In genomic region chr1:165771998-165772397, GRCm38 (mm10) we compare ENCODE assay signal across 8 mouse cellular contexts. TPM values are rescaled to one million over a fixed set of nuclear protein-coding genes. Genes with fewer than 3 reads are reported as not detected.
DNase-seq lines count a peak whose midpoint lies in the region; ATAC-seq and TF ChIP-seq lines count a peak whose summit lies in the region.

No protein-coding gene starts in this region.

- 45% methylated on average over 9 of the region's 9 CpGs for WGBS in embryonic facial prominence, embryonic 12.5 days
- WGBS in embryonic facial prominence, embryonic 10.5 days, result 47% methylated on average over 9 of the region's 9 CpGs
- WGBS in kidney, embryonic 15.5 days, result 47% methylated on average over 9 of the region's 9 CpGs
- WGBS in embryonic facial prominence, embryonic 14.5 days, result 53% methylated on average over 8 of the region's 9 CpGs
- WGBS in liver, embryonic 14.5 days (ENCODE audit: insufficient replicate concordance), result 57% methylated on average over 9 of the region's 9 CpGs

- H3K36me3 ChIP-seq in embryonic facial prominence, embryonic 12.5 days, result 0 out of 2 replicates have a peak, but pooled peaks cover 2% of the 10 kb centered on the region
- H3K36me3 ChIP-seq in embryonic facial prominence, embryonic 10.5 days (replicated peaks), result peaks cover 11% of the 10 kb centered on the region; the same call in 1 of the 2 replicates
- peaks cover 18% of the 10 kb centered on the region; the same call in 1 of the 2 replicates for H3K36me3 ChIP-seq in kidney, embryonic 15.5 days
- H3K36me3 ChIP-seq in embryonic facial prominence, embryonic 14.5 days (ENCODE audit: control insufficient read depth, insufficient read depth, low read length), result 0 out of 2 replicates have a peak, but pooled peaks cover 8% of the 10 kb centered on the region
- peaks cover 59% of the 10 kb centered on the region for H3K36me3 ChIP-seq in liver, embryonic 14.5 days (replicated peaks; ENCODE audit: control insufficient read depth, insufficient read depth, low read depth)

- no peak overlapping the region for H3K9ac ChIP-seq in embryonic facial prominence, embryonic 12.5 days
- H3K9ac ChIP-seq in kidney, embryonic 15.5 days, result no peak overlapping the region
- no peak overlapping the region for H3K9ac ChIP-seq in embryonic facial prominence, embryonic 14.5 days (ENCODE audit: low read depth, low read length)
- no peak overlapping the region for H3K9ac ChIP-seq in liver, embryonic 14.5 days (replicated peaks)

- ATAC-seq in embryonic facial prominence, embryonic 12.5 days (ENCODE audit: insufficient number of reproducible peaks, insufficient read depth, low FRiP score, low TSS enrichment), result no peak
- ATAC-seq in kidney, embryonic 15.5 days (replicated peaks; ENCODE audit: low FRiP score), result no peak
- no peak for ATAC-seq in embryonic facial prominence, embryonic 14.5 days (ENCODE audit: low read depth)
- no peak for ATAC-seq in liver, embryonic 14.5 days (ENCODE audit: insufficient read depth)

- TF ChIP-seq CTCF in liver, embryonic 14.5 days (IDR thresholded peaks at IDR 0.05; ENCODE audit: low read depth), result no peak

- H3K9me3 ChIP-seq in embryonic facial prominence, embryonic 12.5 days, result no peaks in the 10 kb centered on the region
- H3K9me3 ChIP-seq in embryonic facial prominence, embryonic 10.5 days, result no peaks in the 10 kb centered on the region
- H3K9me3 ChIP-seq in kidney, embryonic 15.5 days (replicated peaks), result no peaks in the 10 kb centered on the region
- H3K9me3 ChIP-seq in embryonic facial prominence, embryonic 14.5 days (ENCODE audit: control insufficient read depth, low read length), result no peaks in the 10 kb centered on the region
- no peaks in the 10 kb centered on the region for H3K9me3 ChIP-seq in liver, embryonic 14.5 days (ENCODE audit: control insufficient read depth, low read length)

- no peak for TF ChIP-seq EP300 in liver, embryonic 14.5 days (IDR thresholded peaks at IDR 0.05; ENCODE audit: low read depth)

- intact Hi-C loops in left cerebral cortex, postnatal 14 days (cut with DNase I), result loop anchor here (10.0 kb wide), 1 partner anchor 593 kb away; no protein-coding TSS in a partner anchor

- peaks cover 18% of the 10 kb centered on the region; the same call in 1 of the 2 replicates for H3K4me1 ChIP-seq in embryonic facial prominence, embryonic 12.5 days
- peaks cover 25% of the 10 kb centered on the region for H3K4me1 ChIP-seq in embryonic facial prominence, embryonic 10.5 days
- H3K4me1 ChIP-seq in kidney, embryonic 15.5 days, result peaks cover 13% of the 10 kb centered on the region
- no peaks in the 10 kb centered on the region for H3K4me1 ChIP-seq in embryonic facial prominence, embryonic 14.5 days (ENCODE audit: control insufficient read depth, insufficient read depth, low read length)
- peaks cover 29 to 49% of the 10 kb centered on the region in 2 experiments for H3K4me1 ChIP-seq in liver, embryonic 14.5 days (replicated peaks; ENCODE audit: control insufficient read depth in 2 of 2, insufficient read depth in 2 of 2, low read length in 1 of 2)

- no peak overlapping the region for H3K4me3 ChIP-seq in embryonic facial prominence, embryonic 12.5 days
- H3K4me3 ChIP-seq in embryonic facial prominence, embryonic 10.5 days, result no peak overlapping the region; the same call in 1 of the 2 replicates
- no peak overlapping the region for H3K4me3 ChIP-seq in kidney, embryonic 15.5 days (replicated peaks)
- no peak overlapping the region for H3K4me3 ChIP-seq in embryonic facial prominence, embryonic 14.5 days (ENCODE audit: low read depth, low read length)
- H3K4me3 ChIP-seq in liver, embryonic 14.5 days (ENCODE audit: insufficient read depth in 1 of 2, low read depth in 2 of 2, low read length in 2 of 2), result peak overlapping the region in 1 of 2 experiments; percentile 42; a peak in 1 of 4 replicates

- peak overlapping the region; percentile 28; the same call in 1 of the 2 replicates for H3K4me2 ChIP-seq in embryonic facial prominence, embryonic 12.5 days (replicated peaks)
- H3K4me2 ChIP-seq in kidney, embryonic 15.5 days, result peak overlapping the region; percentile 40
- H3K4me2 ChIP-seq in embryonic facial prominence, embryonic 14.5 days (ENCODE audit: low read depth, low read length), result peak overlapping the region; percentile 31
- peak overlapping the region; percentile 92 for H3K4me2 ChIP-seq in liver, embryonic 14.5 days (ENCODE audit: low read depth)

- no peak for DNase-seq in embryonic facial prominence, embryonic 10.5 days (ENCODE audit: low spot score)
- DNase-seq in kidney, postnatal 25 days, result no peak
- no peak for DNase-seq in embryonic facial prominence, embryonic 14.5 days (ENCODE audit: low spot score)
- DNase-seq in liver, embryonic 14.5 days (ENCODE audit: low read depth in 3 of 3, low spot score in 3 of 3), result no peak
- no peak for DNase-seq in thymus, postnatal 36 days
- DNase-seq in left cerebral cortex, postnatal 14 days (ENCODE audit: low spot score in 2 of 2), result no peak

- no peak overlapping the region for H3K27ac ChIP-seq in embryonic facial prominence, embryonic 12.5 days
- no peak overlapping the region for H3K27ac ChIP-seq in embryonic facial prominence, embryonic 10.5 days (replicated peaks)
- no peak overlapping the region for H3K27ac ChIP-seq in kidney, embryonic 15.5 days
- no peak overlapping the region for H3K27ac ChIP-seq in embryonic facial prominence, embryonic 14.5 days (replicated peaks; ENCODE audit: low read depth, low read length)
- peak overlapping the region; percentile 97; the same call in 1 of the 2 replicates for H3K27ac ChIP-seq in liver, embryonic 14.5 days

- H3K27me3 ChIP-seq in embryonic facial prominence, embryonic 12.5 days, result no peaks in the 10 kb centered on the region
- peaks cover 19% of the 10 kb centered on the region for H3K27me3 ChIP-seq in embryonic facial prominence, embryonic 10.5 days (replicated peaks; ENCODE audit: low read depth, poor library complexity, severe bottlenecking)
- H3K27me3 ChIP-seq in kidney, embryonic 15.5 days, result peaks cover 11% of the 10 kb centered on the region; the same call in 1 of the 2 replicates
- H3K27me3 ChIP-seq in embryonic facial prominence, embryonic 14.5 days (replicated peaks; ENCODE audit: control insufficient read depth, insufficient read depth, low read length), result 0 out of 2 replicates have a peak, but pooled peaks cover 5% of the 10 kb centered on the region
- no peaks in the 10 kb centered on the region for H3K27me3 ChIP-seq in liver, embryonic 14.5 days (ENCODE audit: control insufficient read depth, insufficient read depth, low read length)

RNA-seq across cellular contexts. Expression of gene Creg1, which starts 8.5 kb away (rescaled TPM):
- polyA plus RNA-seq in embryonic facial prominence, embryonic 12.5 days (2016; fragmentation: Nextera tagmentation; extraction: Ambion mirVana), result 41.5 and 46.2 TPM in 2 replicates
- 32.4 and 40.5 TPM in 2 replicates for polyA plus RNA-seq in embryonic facial prominence, embryonic 10.5 days (2016; fragmentation: Nextera tagmentation; extraction: Ambion mirVana)
- polyA plus RNA-seq in kidney, embryonic 15.5 days (2015; fragmentation: Nextera tagmentation; extraction: Ambion mirVana), result 54.4 and 58.4 TPM in 2 replicates
- 77.1 and 81.0 TPM in 2 replicates for polyA plus RNA-seq in embryonic facial prominence, embryonic 14.5 days (2014; fragmentation: Nextera tagmentation; extraction: Ambion mirVana)
- 81.8 and 106 TPM in 2 replicates for polyA plus RNA-seq in liver, embryonic 14.5 days (2012; rRNA removed)
- 369 and 390 TPM in 2 replicates for polyA plus RNA-seq in liver, embryonic 14.5 days (2014; fragmentation: Nextera tagmentation; extraction: Ambion mirVana)
- 10 to 100 TPM; 25.1 to 28.5 TPM for total RNA-seq in left cerebral cortex, postnatal 14 days (2021)

RNA-seq across cellular contexts. Expression of gene Cd247, which starts 16.5 kb away (rescaled TPM):
- 0.60 and 1.0 TPM in 2 replicates for polyA plus RNA-seq in embryonic facial prominence, embryonic 12.5 days (2016; fragmentation: Nextera tagmentation; extraction: Ambion mirVana)
- polyA plus RNA-seq in embryonic facial prominence, embryonic 10.5 days (2016; fragmentation: Nextera tagmentation; extraction: Ambion mirVana), result 1.6 and 1.7 TPM in 2 replicates
- 0.66 and 0.69 TPM in 2 replicates for polyA plus RNA-seq in kidney, embryonic 15.5 days (2015; fragmentation: Nextera tagmentation; extraction: Ambion mirVana)
- polyA plus RNA-seq in embryonic facial prominence, embryonic 14.5 days (2014; fragmentation: Nextera tagmentation; extraction: Ambion mirVana), result 0.42 and 0.94 TPM in 2 replicates
- 0.04 and 0.07 TPM in 2 replicates for polyA plus RNA-seq in liver, embryonic 14.5 days (2012; rRNA removed)
- 0.16 and 0.47 TPM in 2 replicates for polyA plus RNA-seq in liver, embryonic 14.5 days (2014; fragmentation: Nextera tagmentation; extraction: Ambion mirVana)
- total RNA-seq in left cerebral cortex, postnatal 14 days (2021), result not detected

Comparison
In these comparisons a context has a peak if more than half of its experiments do, and no peak if none do; other contexts are left out.
1. H3K4me2 ChIP-seq: peak in every context shown above with its lines; median percentile 92 in liver, embryonic 14.5 days; 40 in kidney, embryonic 15.5 days; 31 in embryonic facial prominence, embryonic 14.5 days; 28 in embryonic facial prominence, embryonic 12.5 days.